Mouse (Mus musculus) testis, adult 2 months (tissue): Measurements from ENCODE around the gene Spats2.

Experiments used
- CTCF ChIP-seq: fragments of 200-500 bp; IDR thresholded peaks from 2 replicates; pipeline ENCODE4 v1.5.1; 2012; ENCODE audit warnings: low read depth, mild to moderate bottlenecking, inconsistent platforms, low read length, moderate library complexity; ENCODE audit not compliant: control insufficient read depth, insufficient read depth, insufficient replicate concordance
- POLR2A ChIP-seq: fragments of 200-500 bp; IDR thresholded peaks from 2 replicates; pipeline ENCODE4 v1.6.1; 2012; ENCODE audit warnings: low read depth, mild to moderate bottlenecking, inconsistent platforms, low read length, moderate library complexity; ENCODE audit not compliant: control insufficient read depth

DNA sequence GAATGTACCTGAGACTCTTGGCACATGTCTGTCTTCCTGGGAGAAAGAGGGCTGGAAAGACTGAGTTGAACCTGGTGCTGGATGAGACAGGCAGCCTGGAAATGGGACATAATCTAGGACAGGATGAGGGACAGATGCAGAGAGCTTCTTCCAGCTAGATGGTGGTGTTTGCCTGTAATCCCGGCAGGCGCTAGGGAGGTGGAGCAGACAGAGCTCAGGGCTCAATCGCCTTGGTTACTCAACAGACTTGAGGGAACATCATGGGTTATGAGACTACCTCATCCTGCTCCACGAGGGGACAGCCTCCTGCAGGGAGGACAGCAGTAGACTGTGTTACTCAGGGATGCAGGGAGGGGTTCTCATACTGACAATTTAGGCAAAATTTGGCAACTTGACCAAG, 115.5 kb downstream of the Spats2 start:
- no peak for TF ChIP-seq CTCF
- TF ChIP-seq POLR2A, result no peak
